Mouse (Mus musculus) bone marrow macrophage, adult 2 months (primary cell): ENCODE measurements around the gene Grk2.

Source experiments
- CTCF ChIP-seq: IDR thresholded peaks from 2 replicates; pipeline ENCODE4 v1.5.1; 2012; ENCODE audit warnings: low read depth, mild to moderate bottlenecking, low read length, moderate library complexity
- POLR2A ChIP-seq: IDR thresholded peaks from 2 replicates; pipeline ENCODE4 v1.6.1; 2012; ENCODE audit warnings: mild to moderate bottlenecking, low read depth, low read length, borderline replicate concordance

- TF ChIP-seq CTCF (no peak), POLR2A (no peak)
Measured at GRCm38 (mm10) chr19:4346479-4346878, 40.5 kb upstream of the Grk2 start.
